In genomic region chr2:31689045-31689444, GRCm38 (mm10) we compare ENCODE assay signal across 8 mouse cellular contexts. TPM values are rescaled to one million over a fixed set of nuclear protein-coding genes. Genes with fewer than 3 reads are reported as not detected.
A peak's percentile ranks its signal among the peaks of the same experiment; 100 is the strongest.
DNase-seq lines count a peak whose midpoint lies in the region; ATAC-seq and TF ChIP-seq lines count a peak whose summit lies in the region.

No protein-coding gene starts in this region.

- TF ChIP-seq POLR2A in MEL (IDR thresholded peaks at IDR 0.05; ENCODE audit: control insufficient read depth in 1 of 2, insufficient read depth in 1 of 2, low read depth in 1 of 2, low read length in 2 of 2, poor library complexity in 1 of 2) = peak in 1 of 2 experiments; percentile 21; a peak in 1 of 4 replicates

- H3K27ac ChIP-seq in MEL (ENCODE audit: control insufficient read depth, low read depth, low read length) = peak overlapping the region; percentile 94
- peak overlapping the region; percentile 97; the same call in 1 of the 2 replicates for H3K27ac ChIP-seq in forebrain, embryonic 15.5 days (replicated peaks)
- H3K27ac ChIP-seq in kidney, embryonic 15.5 days = peak overlapping the region; percentile 98
- peak overlapping the region; percentile 96 for H3K27ac ChIP-seq in macrophage

- TF ChIP-seq EP300 in MEL (IDR thresholded peaks at IDR 0.05; ENCODE audit: low read depth in 1 of 2, low read length in 2 of 2) = peak; percentile 66 to 75; a peak in 3 of 4 replicates

- H3K79me2 ChIP-seq in MEL (ENCODE audit: control insufficient read depth, insufficient read depth, low read length, poor library complexity) (peaks cover 25% of the 10 kb centered on the region), macrophage (ENCODE audit: inconsistent target) (peaks cover 47% of the 10 kb centered on the region)

- H3K4me2 ChIP-seq in forebrain, embryonic 15.5 days (replicated peaks) = peak overlapping the region; percentile 74
- H3K4me2 ChIP-seq in kidney, embryonic 15.5 days = peak overlapping the region; percentile 74

- TF ChIP-seq RAD21 in MEL (IDR thresholded peaks at IDR 0.05; ENCODE audit: low read depth, low read length) = no peak

- H3K4me3 ChIP-seq in MEL (ENCODE audit: control insufficient read depth in 1 of 2, insufficient read depth in 1 of 2, low read depth in 2 of 2, low read length in 2 of 2) (peak overlapping the region; percentile 74 to 80), macrophage (ENCODE audit: inconsistent target) (peak overlapping the region; percentile 86)
- H3K4me3 ChIP-seq in forebrain, embryonic 15.5 days = peak overlapping the region; percentile 78
- peak overlapping the region; percentile 97 for H3K4me3 ChIP-seq in kidney, embryonic 15.5 days (replicated peaks)

- H3K36me3 ChIP-seq in MEL (ENCODE audit: control insufficient read depth in 1 of 2, insufficient read depth in 2 of 2, low read length in 2 of 2) (peaks cover 0 to 18% of the 10 kb centered on the region in 2 experiments; a peak in 3 of 4 replicates), macrophage (ENCODE audit: inconsistent target) (no peaks in the 10 kb centered on the region)
- H3K36me3 ChIP-seq in forebrain, embryonic 15.5 days = no peaks in the 10 kb centered on the region
- peaks cover 7% of the 10 kb centered on the region; the same call in 1 of the 2 replicates for H3K36me3 ChIP-seq in kidney, embryonic 15.5 days

- no peak for ATAC-seq in forebrain, embryonic 15.5 days (replicated peaks)
- ATAC-seq in kidney, embryonic 15.5 days (replicated peaks; ENCODE audit: low FRiP score) = no peak

- H3K9me3 ChIP-seq in MEL (replicated peaks; ENCODE audit: insufficient read depth, low read length) = no peaks in the 10 kb centered on the region
- no peaks in the 10 kb centered on the region for H3K9me3 ChIP-seq in forebrain, embryonic 15.5 days
- H3K9me3 ChIP-seq in kidney, embryonic 15.5 days (replicated peaks) = no peaks in the 10 kb centered on the region

- DNase-seq in adrenal gland, adult 2 months = peak; percentile 40
- no peak for DNase-seq in adrenal gland, adult 8-10 months
- DNase-seq in MEL (ENCODE audit: low read depth, low spot score) = peak; percentile 80
- no peak for DNase-seq in left cerebral cortex, adult 11 months (ENCODE audit: low spot score)
- DNase-seq in natural killer cell, adult 2 months (ENCODE audit: low spot score in 2 of 2) = no peak

- WGBS in forebrain, embryonic 15.5 days = 0% methylated on average over 12 of the region's 12 CpGs
- 0% methylated on average over 12 of the region's 12 CpGs for WGBS in kidney, embryonic 15.5 days
- WGBS in macrophage (ENCODE audit: missing documents) = under 1% methylated on average over 12 of the region's 12 CpGs

- H3K27me3 ChIP-seq in MEL (ENCODE audit: control insufficient read depth in 1 of 2, insufficient read depth in 2 of 2, low read length in 2 of 2) = no peaks in the 10 kb centered on the region
- no peaks in the 10 kb centered on the region for H3K27me3 ChIP-seq in forebrain, embryonic 15.5 days
- H3K27me3 ChIP-seq in kidney, embryonic 15.5 days = no peaks in the 10 kb centered on the region

- no peak for TF ChIP-seq CTCF in MEL (IDR thresholded peaks at IDR 0.05 in 2 of 3, conservative IDR thresholded peaks at IDR 0.05 in 1 of 3; ENCODE audit: control insufficient read depth in 1 of 3, insufficient read depth in 1 of 3, low read depth in 2 of 3, low read length in 3 of 3, poor library complexity in 1 of 3, severe bottlenecking in 1 of 3)

- H3K9ac ChIP-seq in MEL (ENCODE audit: control insufficient read depth, low read depth, low read length, poor library complexity, severe bottlenecking) = peak overlapping the region; percentile 97
- peak overlapping the region; percentile 93 for H3K9ac ChIP-seq in forebrain, embryonic 15.5 days (replicated peaks)
- peak overlapping the region; percentile 95 for H3K9ac ChIP-seq in kidney, embryonic 15.5 days

- peaks cover 5 to 14% of the 10 kb centered on the region in 2 experiments for H3K4me1 ChIP-seq in MEL (ENCODE audit: control insufficient read depth in 1 of 2, insufficient read depth in 2 of 2, low read length in 2 of 2)
- H3K4me1 ChIP-seq in forebrain, embryonic 15.5 days = peaks cover 44% of the 10 kb centered on the region
- peaks cover 24% of the 10 kb centered on the region for H3K4me1 ChIP-seq in kidney, embryonic 15.5 days

TF ChIP-seq in MEL, 35 proteins besides CTCF, POLR2A, EP300 and RAD21 (continues in another document):
- TF ChIP-seq ETS1 (IDR thresholded peaks at IDR 0.05; ENCODE audit: low read depth, low read length) (peak; percentile 63), MAFK (IDR thresholded peaks at IDR 0.05; ENCODE audit: borderline replicate concordance, low read depth, low read length) (no peak), KAT2A (conservative IDR thresholded peaks at IDR 0.05; ENCODE audit: low read depth, low read length) (no peak), GABPA (IDR thresholded peaks at IDR 0.05; ENCODE audit: low read depth, low read length) (no peak), BHLHE40 (IDR thresholded peaks at IDR 0.05; ENCODE audit: borderline replicate concordance, low read depth, low read length) (no peak), POLR2AphosphoS5 (IDR thresholded peaks at IDR 0.05; ENCODE audit: borderline replicate concordance, low read depth, low read length) (no peak), USF1 (IDR thresholded peaks at IDR 0.05; ENCODE audit: low read depth, low read length) (no peak), UBTF (IDR thresholded peaks at IDR 0.05; ENCODE audit: borderline replicate concordance, insufficient read depth, low read depth, low read length) (no peak), SMC3 (IDR thresholded peaks at IDR 0.05; ENCODE audit: low read depth, low read length) (no peak), E2F4 (IDR thresholded peaks at IDR 0.05; ENCODE audit: borderline replicate concordance, low read depth, low read length) (no peak), ZNF384 (IDR thresholded peaks at IDR 0.05; ENCODE audit: low read depth, low read length) (no peak), USF2 (IDR thresholded peaks at IDR 0.05; ENCODE audit: borderline replicate concordance in 1 of 2, insufficient read depth in 1 of 2, low read depth in 1 of 2, low read length in 2 of 2) (no peak), NRF1 (IDR thresholded peaks at IDR 0.05; ENCODE audit: insufficient read depth, low read depth, low read length, poor library complexity, severe bottlenecking) (no peak), ELF1 (IDR thresholded peaks at IDR 0.05; ENCODE audit: low read depth, low read length) (no peak), JUND (IDR thresholded peaks at IDR 0.05; ENCODE audit: low read depth, low read length) (no peak), NELFE (IDR thresholded peaks at IDR 0.05; ENCODE audit: low read depth, low read length) (peak; percentile 50; the same call in 1 of the 2 replicates), CHD2 (IDR thresholded peaks at IDR 0.05; ENCODE audit: low read length) (no peak), MYC (IDR thresholded peaks at IDR 0.05; ENCODE audit: low read depth, low read length) (peak; percentile 18; the same call in 1 of the 2 replicates), ZC3H11A (IDR thresholded peaks at IDR 0.05; ENCODE audit: low read depth, low read length) (no peak)

RNA-seq across cellular contexts. Expression of gene Abl1, which starts 0.9 kb away (rescaled TPM):
- 10 to 100 TPM; 57.0 to 62.7 TPM for total RNA-seq in adrenal gland, adult 2 months (2021)
- polyA plus RNA-seq in adrenal gland, adult 2 months (2012; rRNA removed) = 56.0 and 63.5 TPM in 2 replicates
- total RNA-seq in adrenal gland, adult 8-10 months (2022) = 100 to 1,000 TPM in 1 of 4 experiments, 10 to 100 TPM in 3; 80.1 to 111 (median 87.9) TPM
- 19.8 and 21.3 TPM in 2 replicates for total RNA-seq in MEL (2012; rRNA removed)
- polyA plus RNA-seq in MEL (2012; ENCODE audit: insufficient read depth in 1 of 2, insufficient read length in 2 of 2, low read depth in 1 of 2, low replicate concordance in 2 of 2, missing spikeins in 1 of 2) = 10 to 100 TPM in 1 of 2 experiments, not detected in 1; 47.1 TPM
- 23.6 and 23.7 TPM in 2 replicates for polyA plus RNA-seq in forebrain, embryonic 15.5 days (2015; fragmentation: Nextera tagmentation; extraction: Ambion mirVana)
- polyA plus RNA-seq in kidney, embryonic 15.5 days (2015; fragmentation: Nextera tagmentation; extraction: Ambion mirVana) = 43.9 and 46.2 TPM in 2 replicates
- total RNA-seq in macrophage (2018; cell fraction: chromatin; rRNA removed) = 100 to 1,000 TPM in 21 of 26 experiments, 10 to 100 TPM in 5; 45.7 to 294 (median 186) TPM
- 10 to 100 TPM; 18.1 to 59.7 (median 44.7) TPM for total RNA-seq in macrophage (2018; cell fraction: cytosol; rRNA removed)
- total RNA-seq in macrophage (2018; cell fraction: nucleus; rRNA removed) = 100 to 1,000 TPM in 14 of 26 experiments, 10 to 100 TPM in 12; 36.8 to 180 (median 105) TPM
- 31.8 to 37.5 TPM (median 34.7 TPM) in 3 replicates for polyA plus RNA-seq in macrophage (2018)

RNA-seq across cellular contexts. Expression of gene Exosc2, which starts 18.5 kb away (rescaled TPM):
- 10 to 100 TPM; 20.7 to 23.8 TPM for total RNA-seq in adrenal gland, adult 2 months (2021)
- 4.7 and 5.4 TPM in 2 replicates for polyA plus RNA-seq in adrenal gland, adult 2 months (2012; rRNA removed)
- total RNA-seq in adrenal gland, adult 8-10 months (2022) = 10 to 100 TPM; 22.2 to 31.0 (median 28.4) TPM
- total RNA-seq in MEL (2012; rRNA removed) = 138 and 172 TPM in 2 replicates
- polyA plus RNA-seq in MEL (2012; ENCODE audit: insufficient read depth in 1 of 2, insufficient read length in 2 of 2, low read depth in 1 of 2, low replicate concordance in 2 of 2, missing spikeins in 1 of 2) (100 to 1,000 TPM; 128 to 219 TPM), macrophage (2018) (6.6 to 25.2 TPM (median 7.8 TPM) in 3 replicates)
- polyA plus RNA-seq in forebrain, embryonic 15.5 days (2015; fragmentation: Nextera tagmentation; extraction: Ambion mirVana) = 41.6 and 44.2 TPM in 2 replicates
- 75.7 and 77.7 TPM in 2 replicates for polyA plus RNA-seq in kidney, embryonic 15.5 days (2015; fragmentation: Nextera tagmentation; extraction: Ambion mirVana)
- 10 to 100 TPM in 18 of 26 experiments, 1 to 10 TPM in 8; 4.8 to 27.6 (median 15.0) TPM for total RNA-seq in macrophage (2018; cell fraction: chromatin; rRNA removed)
- total RNA-seq in macrophage (2018; cell fraction: cytosol; rRNA removed) = 10 to 100 TPM in 2 of 26 experiments, 1 to 10 TPM in 24; 5.0 to 10.2 (median 7.7) TPM
- 10 to 100 TPM in 6 of 26 experiments, 1 to 10 TPM in 20; 2.8 to 28.0 (median 7.9) TPM for total RNA-seq in macrophage (2018; cell fraction: nucleus; rRNA removed)

RNA-seq across cellular contexts. Expression of gene Prdm12, which starts 49.2 kb away (rescaled TPM):
- not detected for total RNA-seq in adrenal gland, adult 2 months (2021)
- 0.09 TPM in 1 of 2 replicates, not detected in the other for polyA plus RNA-seq in adrenal gland, adult 2 months (2012; rRNA removed)
- under 1 TPM in 1 of 4 experiments, not detected in 3; 0.22 TPM for total RNA-seq in adrenal gland, adult 8-10 months (2022)
- not detected in 2 replicates for total RNA-seq in MEL (2012; rRNA removed)
- polyA plus RNA-seq in MEL (2012; ENCODE audit: insufficient read depth in 1 of 2, insufficient read length in 2 of 2, low read depth in 1 of 2, low replicate concordance in 2 of 2, missing spikeins in 1 of 2) = not detected
- polyA plus RNA-seq in forebrain, embryonic 15.5 days (2015; fragmentation: Nextera tagmentation; extraction: Ambion mirVana) = 2.9 and 4.1 TPM in 2 replicates
- not detected in 2 replicates for polyA plus RNA-seq in kidney, embryonic 15.5 days (2015; fragmentation: Nextera tagmentation; extraction: Ambion mirVana)
- not detected for total RNA-seq in macrophage (2018; cell fraction: chromatin; rRNA removed)
- total RNA-seq in macrophage (2018; cell fraction: cytosol; rRNA removed) = not detected
- not detected for total RNA-seq in macrophage (2018; cell fraction: nucleus; rRNA removed)
- polyA plus RNA-seq in macrophage (2018) = not detected in 3 replicates

Comparison
In these comparisons a context has a peak if more than half of its experiments do, and no peak if none do; other contexts are left out.
1. DNase-seq: peak in adrenal gland, adult 2 months (single experiment) and MEL (single experiment); none in adrenal gland, adult 8-10 months (single experiment), left cerebral cortex, adult 11 months (single experiment) and natural killer cell, adult 2 months (0 of 2).
2. Peak in every context shown above with its lines, with median percentiles within 50 percentile points of each other: H3K27ac ChIP-seq, H3K4me3 ChIP-seq and H3K9ac ChIP-seq.